Mouse (Mus musculus) heart, postnatal 10 days (tissue): ENCODE results near the gene Zmiz1. TPM values are rescaled to one million over a fixed set of nuclear protein-coding genes. Genes with fewer than 3 reads are reported as not detected.

Experiments
- DNase-seq, 2 experiments: peaks; one replicate each; pipeline ENCODE4 v3.0.0; 2021
- intact Hi-C: fragments of 180-260 bp; cut with DNase I; formaldehyde crosslinking; loops from one replicate; pipeline ENCODE4 v1.15.1; 2025
- total RNA-seq, 2 experiments: library from RNA; stranded (reverse); gene quantifications; 2 replicates each; pipeline ENCODE4 v1.2.3; 2021

The Zmiz1 gene
- total RNA-seq, 2 experiments from 2014 or later, result 70.9 to 72.0 TPM

GRCm38 (mm10) chr14:25486742-25487469 lies 27.9 kb downstream of the Zmiz1 start:
- intact Hi-C loops, result loop anchor here (1.0 kb wide), 1 partner anchor 22 kb away; no protein-coding TSS in a partner anchor
- DNase-seq, result no peak

- intact Hi-C loops, result loop anchor here (1.0 kb wide), 1 partner anchor 22 kb away; no protein-coding TSS in a partner anchor
- DNase-seq, result no peak
Observed at GRCm38 (mm10) chr14:25487470-25487955, 28.5 kb downstream of the Zmiz1 start.

GRCm38 (mm10) chr14:25488097-25488613 lies 29.2 kb downstream of the Zmiz1 start:
- intact Hi-C loops, result no loop called here
- peak; percentile 85 to 88 for DNase-seq

- intact Hi-C loops, result no loop called here
- no peak for DNase-seq
Observed at GRCm38 (mm10) chr14:25489336-25490078, 30.5 kb downstream of the Zmiz1 start.

- DNase-seq, result no peak
- intact Hi-C loops, result no loop called here
Observed at GRCm38 (mm10) chr14:25491961-25492360, 33.0 kb downstream of the Zmiz1 start.

- intact Hi-C loops, result no loop called here
- no peak for DNase-seq
Observed at GRCm38 (mm10) chr14:25492567-25493279, 33.7 kb downstream of the Zmiz1 start.

GRCm38 (mm10) chr14:25493301-25494241 lies 34.6 kb downstream of the Zmiz1 start:
- no peak for DNase-seq
- intact Hi-C loops, result no loop called here

- intact Hi-C loops, result no loop called here
- DNase-seq, result no peak
Observed at GRCm38 (mm10) chr14:25494778-25495177, 35.8 kb downstream of the Zmiz1 start.

- intact Hi-C loops, result no loop called here
Observed at GRCm38 (mm10) chr14:25496116-25496515, 37.1 kb downstream of the Zmiz1 start.

GRCm38 (mm10) chr14:25496989-25497388 lies 38.0 kb downstream of the Zmiz1 start:
- DNase-seq, result peak in 1 of 2 experiments; percentile 35
- intact Hi-C loops, result no loop called here

More at GRCm38 (mm10) chr14:25496116-25496515, 37.1 kb downstream of the Zmiz1 start:
- DNase-seq, result no peak

GRCm38 (mm10) chr14:25497596-25497995 lies 38.6 kb downstream of the Zmiz1 start:
- intact Hi-C loops, result no loop called here
- DNase-seq, result peak; percentile 66 to 75

- no peak for DNase-seq
- intact Hi-C loops, result no loop called here
Observed at GRCm38 (mm10) chr14:25498367-25498766, 39.4 kb downstream of the Zmiz1 start.

- intact Hi-C loops, result no loop called here
- no peak for DNase-seq
Observed at GRCm38 (mm10) chr14:25499526-25499925, 40.5 kb downstream of the Zmiz1 start.

- intact Hi-C loops, result no loop called here
- DNase-seq, result no peak
Observed at GRCm38 (mm10) chr14:25500511-25501120, 41.6 kb downstream of the Zmiz1 start.

- intact Hi-C loops, result no loop called here
Observed at GRCm38 (mm10) chr14:25501481-25501880, 42.5 kb downstream of the Zmiz1 start.

GRCm38 (mm10) chr14:25502355-25502754 lies 43.4 kb downstream of the Zmiz1 start:
- intact Hi-C loops, result no loop called here

More at GRCm38 (mm10) chr14:25501481-25501880, 42.5 kb downstream of the Zmiz1 start:
- no peak for DNase-seq

GRCm38 (mm10) chr14:25504241-25504640 lies 45.3 kb downstream of the Zmiz1 start:
- intact Hi-C loops, result no loop called here
- DNase-seq, result no peak

More at GRCm38 (mm10) chr14:25502355-25502754, 43.4 kb downstream of the Zmiz1 start:
- DNase-seq, result no peak

- intact Hi-C loops, result no loop called here
- DNase-seq, result peak; percentile 65 to 69
Observed at GRCm38 (mm10) chr14:25505201-25505671, 46.3 kb downstream of the Zmiz1 start.
